Mouse (Mus musculus) lung, adult 2 months (tissue): ENCODE measurements around the gene Sult1b1.

Experiments
- CTCF ChIP-seq: fragments of 200-500 bp; IDR thresholded peaks from 2 replicates; pipeline ENCODE4 v1.5.1; 2011; ENCODE audit warnings: mild to moderate bottlenecking, low read length, control low read depth; ENCODE audit not compliant: insufficient read depth
- POLR2A ChIP-seq: fragments of 200-500 bp; IDR thresholded peaks from 2 replicates; pipeline ENCODE4 v1.6.1; 2011; ENCODE audit warnings: low read depth, mild to moderate bottlenecking, control low read depth, low read length, borderline replicate concordance; ENCODE audit errors: extremely low read depth

DNA sequence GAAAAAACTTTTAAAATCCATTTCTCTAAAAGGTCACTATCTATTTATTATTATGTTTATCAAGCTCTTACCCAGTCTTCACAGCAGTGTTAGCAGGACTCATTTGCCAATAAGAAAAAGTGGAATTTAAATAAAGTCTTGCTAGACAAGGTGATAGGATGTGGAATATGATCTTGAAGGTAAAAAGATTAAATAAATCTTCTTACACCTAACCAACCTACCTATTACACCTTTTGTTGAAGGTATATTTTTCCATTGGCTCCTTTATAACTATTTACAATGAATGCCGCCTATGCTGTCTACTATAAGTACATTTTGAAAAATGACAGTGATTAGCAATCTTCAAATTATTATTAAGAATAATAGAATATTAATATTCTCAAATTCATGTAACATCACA is 47.2 kb downstream of the Sult1b1 start, which contains the start of gene Ugt2a1:
- TF ChIP-seq POLR2A (no peak), CTCF (no peak)
